Mouse (Mus musculus) right cerebral cortex, adult 2 months (tissue): Measurements from ENCODE around the gene Cap1.
"Not testable (repeated sequence)": the region's sequence is repeated elsewhere in the genome, so short reads cannot be mapped to it uniquely, and the experiment has no call there.

ENCODE experiments used
- DNase-seq, 2 experiments: peaks; one replicate each; pipeline ENCODE4 v3.0.0; 2021 to 2022; ENCODE audit warnings: low spot score in 2 of 2

The Cap1 gene

GRCm38 (mm10) chr4:122837994-122838393, 47.9 kb downstream of the Cap1 start:
- DNase-seq = no peak

- no peak for DNase-seq
Observed at GRCm38 (mm10) chr4:122837180-122837730, 48.6 kb downstream of the Cap1 start.

- DNase-seq = no peak
Observed at GRCm38 (mm10) chr4:122836403-122836775, 49.5 kb downstream of the Cap1 start.

- peak; percentile 92 to 96 for DNase-seq
Observed at GRCm38 (mm10) chr4:122835530-122836402, 50.1 kb downstream of the Cap1 start, which contains the start of gene Ppt1. Gene Ppt1 (plus strand): TSS chr4:122836242.

- DNase-seq = no peak
Observed at GRCm38 (mm10) chr4:122831888-122832287, 54.0 kb downstream of the Cap1 start.

- DNase-seq = no peak
Observed at GRCm38 (mm10) chr4:122829339-122829738, 56.5 kb downstream of the Cap1 start.

- DNase-seq = no peak
Observed at GRCm38 (mm10) chr4:122827651-122828050, 58.2 kb downstream of the Cap1 start.

- DNase-seq = not testable (repeated sequence)
Observed at GRCm38 (mm10) chr4:122820941-122821340, 64.9 kb downstream of the Cap1 start.

GRCm38 (mm10) chr4:122816202-122816601, 69.7 kb downstream of the Cap1 start:
- no peak for DNase-seq

GRCm38 (mm10) chr4:122811824-122812223, 74.0 kb downstream of the Cap1 start:
- DNase-seq = no peak

- no peak for DNase-seq
Observed at GRCm38 (mm10) chr4:122811180-122811579, 74.7 kb downstream of the Cap1 start.
